8 mouse cellular contexts compared by ENCODE assay signal in genomic region chr19:8822696-8823095, GRCm38 (mm10). TPM values are rescaled to one million over a fixed set of nuclear protein-coding genes. Genes with fewer than 3 reads are reported as not detected.
DNase-seq lines count a peak whose midpoint lies in the region; ATAC-seq and TF ChIP-seq lines count a peak whose summit lies in the region.
"Had no signal": no experiment of that assay in that cellular context is flagged by ENCODE, and none has a peak within 500 bp of the region (broad histone marks: within the 10 kb centered on the region; RNA-seq: fewer than 3 reads in every experiment).

No protein-coding gene starts in this region.

- peak overlapping the region; percentile 100 for H3K4me3 ChIP-seq in lung, embryonic 14.5 days (ENCODE audit: low read depth, low read length)
- H3K4me3 ChIP-seq in embryonic facial prominence, embryonic 12.5 days: peak overlapping the region; percentile 76; the same call in 1 of the 2 replicates
- peak overlapping the region; percentile 72 for H3K4me3 ChIP-seq in limb, embryonic 10.5 days
- peak overlapping the region; percentile 97; the same call in 1 of the 2 replicates for H3K4me3 ChIP-seq in stomach, embryonic 14.5 days (ENCODE audit: low read depth, low read length)

- no peak for TF ChIP-seq CTCF in lung, embryonic 14.5 days (IDR thresholded peaks at IDR 0.05; ENCODE audit: low read depth)

- peaks cover 10% of the 10 kb centered on the region for H3K4me1 ChIP-seq in lung, embryonic 14.5 days (ENCODE audit: insufficient read depth)
- peaks cover 23% of the 10 kb centered on the region for H3K4me1 ChIP-seq in embryonic facial prominence, embryonic 12.5 days
- peaks cover 26% of the 10 kb centered on the region for H3K4me1 ChIP-seq in limb, embryonic 10.5 days
- H3K4me1 ChIP-seq in stomach, embryonic 14.5 days (ENCODE audit: control insufficient read depth, insufficient read depth, low read length): peaks cover 10% of the 10 kb centered on the region; the same call in 1 of the 2 replicates

- no peaks in the 10 kb centered on the region for H3K9me3 ChIP-seq in lung, embryonic 14.5 days (ENCODE audit: low read depth, low read length)
- no peaks in the 10 kb centered on the region for H3K9me3 ChIP-seq in embryonic facial prominence, embryonic 12.5 days
- no peaks in the 10 kb centered on the region for H3K9me3 ChIP-seq in limb, embryonic 10.5 days (replicated peaks)
- no peaks in the 10 kb centered on the region for H3K9me3 ChIP-seq in stomach, embryonic 14.5 days (ENCODE audit: control insufficient read depth, low read depth, low read length)

- H3K27me3 ChIP-seq in lung, embryonic 14.5 days (ENCODE audit: insufficient read depth, low read length): no peaks in the 10 kb centered on the region
- no peaks in the 10 kb centered on the region for H3K27me3 ChIP-seq in embryonic facial prominence, embryonic 12.5 days
- no peaks in the 10 kb centered on the region for H3K27me3 ChIP-seq in limb, embryonic 10.5 days (ENCODE audit: low read depth, poor library complexity, severe bottlenecking)
- no peaks in the 10 kb centered on the region for H3K27me3 ChIP-seq in stomach, embryonic 14.5 days (ENCODE audit: control insufficient read depth, insufficient read depth, low read length)

- ATAC-seq in lung, embryonic 14.5 days (ENCODE audit: insufficient read depth): no peak
- ATAC-seq in embryonic facial prominence, embryonic 12.5 days (ENCODE audit: insufficient number of reproducible peaks, insufficient read depth, low FRiP score, low TSS enrichment): no peak
- no peak for ATAC-seq in stomach, embryonic 14.5 days (ENCODE audit: insufficient number of reproducible peaks, insufficient read depth, low FRiP score, low read depth)

- no peak overlapping the region for H3K27ac ChIP-seq in lung, embryonic 14.5 days (ENCODE audit: low read depth)
- no peak overlapping the region for H3K27ac ChIP-seq in embryonic facial prominence, embryonic 12.5 days
- no peak overlapping the region for H3K27ac ChIP-seq in limb, embryonic 10.5 days
- no peak overlapping the region for H3K27ac ChIP-seq in stomach, embryonic 14.5 days (ENCODE audit: low read length)

- peak overlapping the region; percentile 80 for H3K4me2 ChIP-seq in lung, embryonic 14.5 days
- peak overlapping the region; percentile 86 for H3K4me2 ChIP-seq in embryonic facial prominence, embryonic 12.5 days (replicated peaks)
- peak overlapping the region; percentile 92 for H3K4me2 ChIP-seq in stomach, embryonic 14.5 days (replicated peaks; ENCODE audit: low read depth, low read length)

- 71% methylated on average over 8 of the region's 8 CpGs for WGBS in lung, embryonic 14.5 days
- WGBS in embryonic facial prominence, embryonic 12.5 days: 79% methylated on average over 8 of the region's 8 CpGs
- 90% methylated on average over 8 of the region's 8 CpGs for WGBS in limb, embryonic 10.5 days
- 76% methylated on average over 8 of the region's 8 CpGs for WGBS in stomach, embryonic 14.5 days

- H3K9ac ChIP-seq in lung, embryonic 14.5 days: peak overlapping the region; percentile 37
- H3K9ac ChIP-seq in embryonic facial prominence, embryonic 12.5 days: peak overlapping the region; percentile 32; the same call in 1 of the 2 replicates
- no peak overlapping the region for H3K9ac ChIP-seq in stomach, embryonic 14.5 days (replicated peaks; ENCODE audit: low read depth, low read length)

- peaks cover 52% of the 10 kb centered on the region for H3K36me3 ChIP-seq in lung, embryonic 14.5 days (ENCODE audit: insufficient read depth)
- H3K36me3 ChIP-seq in embryonic facial prominence, embryonic 12.5 days: peaks cover 49% of the 10 kb centered on the region
- H3K36me3 ChIP-seq in limb, embryonic 10.5 days: peaks cover 62% of the 10 kb centered on the region
- H3K36me3 ChIP-seq in stomach, embryonic 14.5 days (ENCODE audit: control insufficient read depth, insufficient read depth, low read length): peaks cover 49% of the 10 kb centered on the region

- DNase-seq in lung, embryonic 14.5 days: no peak
- DNase-seq in lung, postnatal 4 days: no peak
- DNase-seq in limb, embryonic 10.5 days (ENCODE audit: low spot score): no peak
- DNase-seq in retina, postnatal 1 day: no peak
- DNase-seq in yolk sac, embryonic 10.5 days (ENCODE audit: low spot score): no peak
- DNase-seq: adrenal gland, postnatal 36 days had no signal

RNA-seq across cellular contexts. Expression of gene Hnrnpul2, which starts 2.9 kb away (rescaled TPM):
- 7.9 and 8.3 TPM in 2 replicates for polyA plus RNA-seq in lung, embryonic 14.5 days (2014; fragmentation: Nextera tagmentation; extraction: Ambion mirVana)
- 6.2 TPM in 2 replicates for polyA plus RNA-seq in embryonic facial prominence, embryonic 12.5 days (2016; fragmentation: Nextera tagmentation; extraction: Ambion mirVana)
- polyA plus RNA-seq in limb, embryonic 10.5 days (2016; fragmentation: Nextera tagmentation; extraction: Ambion mirVana): 4.7 and 5.2 TPM in 2 replicates
- polyA plus RNA-seq in stomach, embryonic 14.5 days (2014; fragmentation: Nextera tagmentation; extraction: Ambion mirVana): 10.0 and 10.1 TPM in 2 replicates

RNA-seq across cellular contexts. Expression of gene Ttc9c, which starts 3.6 kb away (rescaled TPM):
- polyA plus RNA-seq in lung, embryonic 14.5 days (2014; fragmentation: Nextera tagmentation; extraction: Ambion mirVana): 53.7 and 55.7 TPM in 2 replicates
- 71.3 and 71.7 TPM in 2 replicates for polyA plus RNA-seq in embryonic facial prominence, embryonic 12.5 days (2016; fragmentation: Nextera tagmentation; extraction: Ambion mirVana)
- polyA plus RNA-seq in limb, embryonic 10.5 days (2016; fragmentation: Nextera tagmentation; extraction: Ambion mirVana): 80.2 and 85.2 TPM in 2 replicates
- 47.5 and 51.7 TPM in 2 replicates for polyA plus RNA-seq in stomach, embryonic 14.5 days (2014; fragmentation: Nextera tagmentation; extraction: Ambion mirVana)

RNA-seq across cellular contexts. Expression of gene AC129217.1, which starts 6.9 kb away (rescaled TPM):
- polyA plus RNA-seq in lung, embryonic 14.5 days (2014; fragmentation: Nextera tagmentation; extraction: Ambion mirVana): not detected in 2 replicates
- not detected in 2 replicates for polyA plus RNA-seq in embryonic facial prominence, embryonic 12.5 days (2016; fragmentation: Nextera tagmentation; extraction: Ambion mirVana)
- polyA plus RNA-seq in limb, embryonic 10.5 days (2016; fragmentation: Nextera tagmentation; extraction: Ambion mirVana): not detected in 2 replicates
- not detected in 2 replicates for polyA plus RNA-seq in stomach, embryonic 14.5 days (2014; fragmentation: Nextera tagmentation; extraction: Ambion mirVana)

RNA-seq across cellular contexts. Expression of gene Bscl2, which starts 14.6 kb away (rescaled TPM):
- 38.4 and 42.5 TPM in 2 replicates for polyA plus RNA-seq in lung, embryonic 14.5 days (2014; fragmentation: Nextera tagmentation; extraction: Ambion mirVana)
- polyA plus RNA-seq in embryonic facial prominence, embryonic 12.5 days (2016; fragmentation: Nextera tagmentation; extraction: Ambion mirVana): 43.0 and 47.5 TPM in 2 replicates
- polyA plus RNA-seq in limb, embryonic 10.5 days (2016; fragmentation: Nextera tagmentation; extraction: Ambion mirVana): 37.2 and 42.5 TPM in 2 replicates
- polyA plus RNA-seq in stomach, embryonic 14.5 days (2014; fragmentation: Nextera tagmentation; extraction: Ambion mirVana): 42.5 and 43.0 TPM in 2 replicates

RNA-seq across cellular contexts. Expression of gene Gng3, which starts 16.3 kb away (rescaled TPM):
- 1.2 and 2.1 TPM in 2 replicates for polyA plus RNA-seq in lung, embryonic 14.5 days (2014; fragmentation: Nextera tagmentation; extraction: Ambion mirVana)
- 30.5 and 38.9 TPM in 2 replicates for polyA plus RNA-seq in embryonic facial prominence, embryonic 12.5 days (2016; fragmentation: Nextera tagmentation; extraction: Ambion mirVana)
- polyA plus RNA-seq in limb, embryonic 10.5 days (2016; fragmentation: Nextera tagmentation; extraction: Ambion mirVana): 5.0 and 7.2 TPM in 2 replicates
- polyA plus RNA-seq in stomach, embryonic 14.5 days (2014; fragmentation: Nextera tagmentation; extraction: Ambion mirVana): 13.9 and 17.8 TPM in 2 replicates
